Mouse (Mus musculus) C2C12 (cell line): Measurements from ENCODE around the gene Plpp1. TPM values are rescaled to one million over a fixed set of nuclear protein-coding genes. Genes with fewer than 3 reads are reported as not detected.

Source experiments
- H3K27me3 ChIP-seq: one replicate; pipeline ENCODE4 v1.6.1; 2011; ENCODE audit not compliant: control insufficient read depth, insufficient read depth, insufficient read length
- H3K36me3 ChIP-seq: one replicate; pipeline ENCODE4 v1.6.1; 2011; ENCODE audit not compliant: control insufficient read depth, insufficient read depth
- H3K4me3 ChIP-seq: one replicate; pipeline ENCODE4 v1.5.1; 2011; ENCODE audit warnings: mild to moderate bottlenecking, control low read depth; ENCODE audit not compliant: poor library complexity, insufficient read depth, severe bottlenecking
- H3K79me2 ChIP-seq: one replicate; pipeline ENCODE4 v1.6.1; 2011; ENCODE audit not compliant: control insufficient read depth, insufficient read depth
- H3K79me3 ChIP-seq: one replicate; pipeline ENCODE4 v1.6.1; 2011; ENCODE audit warnings: low read depth, control low read depth
- H3ac ChIP-seq: one replicate; pipeline ENCODE3; 2011; ENCODE audit warnings: low read depth; ENCODE audit not compliant: control insufficient read depth, insufficient read length
- CEBPB ChIP-seq: IDR thresholded peaks from one replicate; pipeline ENCODE4 v1.6.1; 2011; ENCODE audit warnings: low read depth, mild to moderate bottlenecking, control low read depth, moderate library complexity
- CTCF ChIP-seq: IDR thresholded peaks from one replicate; pipeline ENCODE4 v1.5.1; 2011; ENCODE audit not compliant: control insufficient read depth, insufficient read depth, insufficient read length
- FOSL1 ChIP-seq: IDR thresholded peaks from one replicate; pipeline ENCODE4 v1.8.0; 2011; ENCODE audit warnings: mild to moderate bottlenecking, low read length; ENCODE audit not compliant: poor library complexity, insufficient read depth, severe bottlenecking
- MAX ChIP-seq: IDR thresholded peaks from one replicate; pipeline ENCODE4 v1.6.1; 2011; ENCODE audit warnings: mild to moderate bottlenecking, control low read depth
- MYOD1 ChIP-seq: IDR thresholded peaks from one replicate; pipeline ENCODE4 v1.6.1; 2011; ENCODE audit warnings: low read depth; ENCODE audit not compliant: control insufficient read depth, insufficient read length
- MYOG ChIP-seq: IDR thresholded peaks from one replicate; pipeline ENCODE4 v1.6.1; 2011; ENCODE audit not compliant: control insufficient read depth, insufficient read length; ENCODE audit errors: extremely low read depth
- USF1 ChIP-seq: IDR thresholded peaks from one replicate; pipeline ENCODE4 v1.6.1; 2011; ENCODE audit warnings: low read depth, mild to moderate bottlenecking, control low read depth, moderate library complexity
- polyA plus RNA-seq: library from polyadenylated mRNA; unstranded; fragments of >200 nt; fragmentation: generic; extraction: Trizol; gene quantifications from one replicate; pipeline ENCODE4 v1.2.1, GENCODE M21; 2012; ENCODE audit warnings: missing spikeins

Gene Plpp1
- polyA plus RNA-seq, 1 experiment, result 29.1 TPM

GRCm38 (mm10) chr13:112862978-112863677 lies 62.5 kb downstream of the Plpp1 start:
- Histone ChIP-seq H3K79me3 (no peaks in the 10 kb centered on the region), H3K36me3 (peaks cover 62% of the 10 kb centered on the region), H3K27me3 (no peaks in the 10 kb centered on the region), H3ac (no peak overlapping the region), H3K79me2 (no peaks in the 10 kb centered on the region), H3K4me3 (no peak overlapping the region)
- TF ChIP-seq CTCF (no peak), CEBPB (peak; percentile 90)

- TF ChIP-seq USF1 (no peak), MYOD1 (no peak), MAX (no peak), FOSL1 (no peak), MYOG (no peak), CTCF (no peak)
- H3K79me2 ChIP-seq, result no peaks in the 10 kb centered on the region
- no peaks in the 10 kb centered on the region for H3K27me3 ChIP-seq
- H3K79me3 ChIP-seq, result no peaks in the 10 kb centered on the region
- H3K36me3 ChIP-seq, result peaks cover 77% of the 10 kb centered on the region
- no peak overlapping the region for H3ac ChIP-seq
- no peak overlapping the region for H3K4me3 ChIP-seq
These were observed 66.2 kb downstream of the Plpp1 start for GRCm38 (mm10) chr13:112866782-112867181.

DNA sequence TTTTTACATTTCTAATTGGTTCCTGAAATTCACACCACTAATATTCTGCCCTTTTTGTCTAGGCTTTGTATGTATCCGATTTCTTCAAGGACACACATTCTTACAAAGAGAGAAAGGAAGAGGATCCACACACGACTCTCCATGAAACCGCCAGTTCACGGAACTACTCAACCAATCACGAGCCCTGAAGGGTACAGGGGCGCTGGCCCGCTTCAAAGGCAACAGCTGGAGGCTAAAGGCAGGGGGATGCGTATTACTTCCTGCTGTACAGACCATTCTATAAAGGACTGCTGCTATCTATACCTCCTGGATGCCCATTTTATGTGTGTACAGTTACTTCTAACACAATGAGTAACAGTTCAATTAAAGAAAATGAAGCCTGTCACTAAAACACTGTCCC lies 66.8 kb downstream of the Plpp1 start:
- H3K27me3 ChIP-seq, result no peaks in the 10 kb centered on the region
- TF ChIP-seq CTCF (no peak), FOSL1 (no peak), MYOG (no peak), MYOD1 (no peak), USF1 (no peak)
- H3K79me2 ChIP-seq, result no peaks in the 10 kb centered on the region
- no peaks in the 10 kb centered on the region for H3K79me3 ChIP-seq
- no peak overlapping the region for H3K4me3 ChIP-seq
- H3K36me3 ChIP-seq, result peaks cover 78% of the 10 kb centered on the region
- no peak overlapping the region for H3ac ChIP-seq

DNA sequence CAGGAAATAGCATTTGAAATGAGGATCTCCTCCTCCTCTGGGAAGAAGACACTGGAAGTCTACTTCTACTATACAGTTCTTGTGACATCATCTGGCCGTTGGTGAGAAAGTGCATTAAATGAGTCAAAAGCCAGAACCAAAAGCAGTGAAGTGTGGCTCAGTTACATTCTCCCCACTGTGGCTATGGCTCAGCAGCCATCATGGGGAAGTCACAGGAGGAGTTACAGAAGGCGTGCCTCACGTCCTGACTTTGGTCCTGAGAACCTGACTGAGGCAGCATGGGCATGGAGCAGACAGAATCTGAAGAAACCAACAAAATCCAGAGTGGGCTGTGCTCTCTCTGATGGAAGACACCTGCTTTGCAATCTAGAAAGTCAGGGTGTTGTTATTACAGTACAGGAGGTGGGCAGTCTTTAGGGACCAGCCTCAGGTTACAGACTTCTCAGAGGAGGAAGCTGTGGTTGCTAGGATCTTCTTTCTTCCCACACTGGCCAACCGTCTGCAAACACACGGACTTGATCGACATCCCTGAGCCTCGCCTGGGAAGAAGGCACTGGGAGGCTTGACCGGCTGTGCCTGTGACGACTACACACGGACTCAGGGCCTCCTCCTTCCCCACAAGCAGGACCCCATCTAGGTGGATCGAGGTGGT lies 69.6 kb downstream of the Plpp1 start:
- no peaks in the 10 kb centered on the region for H3K27me3 ChIP-seq
- H3K79me3 ChIP-seq, result no peaks in the 10 kb centered on the region
- no peak overlapping the region for H3K4me3 ChIP-seq
- H3K79me2 ChIP-seq, result no peaks in the 10 kb centered on the region
- no peak for TF ChIP-seq MAX
- peaks cover 81% of the 10 kb centered on the region for H3K36me3 ChIP-seq
- H3ac ChIP-seq, result no peak overlapping the region

- Histone ChIP-seq H3K36me3 (peaks cover 78% of the 10 kb centered on the region), H3K79me3 (no peaks in the 10 kb centered on the region), H3K79me2 (no peaks in the 10 kb centered on the region), H3ac (no peak overlapping the region), H3K4me3 (no peak overlapping the region), H3K27me3 (no peaks in the 10 kb centered on the region)
- TF ChIP-seq USF1 (no peak), FOSL1 (no peak), MYOD1 (no peak), CTCF (no peak), CEBPB (no peak), MAX (no peak), MYOG (no peak)
These were observed 71.1 kb downstream of the Plpp1 start for GRCm38 (mm10) chr13:112871500-112872266.

GRCm38 (mm10) chr13:112887234-112887633 lies 86.6 kb downstream of the Plpp1 start:
- H3K36me3 ChIP-seq, result peaks cover 74% of the 10 kb centered on the region
- H3ac ChIP-seq, result no peak overlapping the region
- no peaks in the 10 kb centered on the region for H3K79me2 ChIP-seq
- H3K79me3 ChIP-seq, result no peaks in the 10 kb centered on the region
- H3K4me3 ChIP-seq, result no peak overlapping the region
- TF ChIP-seq CTCF (no peak), USF1 (no peak), FOSL1 (no peak), MYOD1 (no peak), CEBPB (no peak), MAX (no peak), MYOG (no peak)
- H3K27me3 ChIP-seq, result no peaks in the 10 kb centered on the region
